Mouse (Mus musculus): Measurements from ENCODE around the gene Olfr577. TPM values are rescaled to one million over a fixed set of nuclear protein-coding genes. Genes with fewer than 3 reads are reported as not detected.

The Olfr577 gene
- polyA plus RNA-seq (2017; shearing (Covaris generic)): 0.20 TPM

GRCm38 (mm10) chr7:102975843-102976242 is at the start of gene Olfr577:
Olfr577 (minus strand) TSS chr7:102975943.

DNA sequence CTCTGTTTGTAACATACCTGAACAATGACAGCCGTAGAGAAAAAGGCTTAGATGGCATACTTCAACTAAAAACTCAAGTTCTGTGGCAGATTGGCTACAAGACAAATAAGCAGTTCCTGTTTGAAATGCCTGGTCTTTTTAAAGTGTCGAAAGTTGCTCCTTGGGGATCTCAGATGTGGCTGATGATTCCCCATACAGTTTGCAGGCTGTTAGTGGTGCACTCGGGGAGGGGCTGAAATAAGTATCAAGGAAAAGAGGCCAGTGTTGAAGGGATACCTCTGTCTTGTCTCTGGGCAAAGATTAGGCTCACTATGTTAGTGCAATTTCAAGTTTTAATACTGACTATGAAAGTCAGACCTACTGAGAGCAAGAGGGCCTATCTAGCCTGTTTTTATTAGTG is 13.5 kb upstream of the Olfr577 start, which contains the start of gene Olfr578:
Gene Olfr578, minus strand, starts transcription at position 101 of the 400 bp plus-strand sequence.

GRCm38 (mm10) chr7:102962360-102962759 is 13.4 kb downstream of the Olfr577 start, which contains the start of gene Olfr576:
Olfr576 (plus strand) TSS chr7:102962660.

GRCm38 (mm10) chr7:102958593-102958992 is 17.1 kb downstream of the Olfr577 start, which contains the start of gene Olfr575:
Olfr575 (minus strand) TSS chr7:102958775.

GRCm38 (mm10) chr7:102948167-102948566 is 27.6 kb downstream of the Olfr577 start, which contains the start of gene Olfr574:
Olfr574 (plus strand) TSS chr7:102948467.

GRCm38 (mm10) chr7:102942475-102942874 is 33.3 kb downstream of the Olfr577 start, which contains the start of gene Olfr573-ps1:
Olfr573-ps1 (minus strand) TSS chr7:102942575.

GRCm38 (mm10) chr7:102924109-102924508 is 51.6 kb downstream of the Olfr577 start, which contains the start of gene Olfr572:
Olfr572 (plus strand) TSS chr7:102924409.

Other genes starting within 250 kb of the Olfr577 start
- not detected for gene Olfr559, start 248.5 kb downstream of the Olfr577 start, polyA plus RNA-seq (2017; shearing (Covaris generic))
- not detected for gene Olfr560, start 216.6 kb downstream of the Olfr577 start, polyA plus RNA-seq (2017; shearing (Covaris generic))
- gene Olfr78, start 216.5 kb downstream of the Olfr577 start, polyA plus RNA-seq (2017; shearing (Covaris generic)): not detected
- not detected for gene Olfr561, start 204.7 kb downstream of the Olfr577 start, polyA plus RNA-seq (2017; shearing (Covaris generic))
- gene Olfr564, start 172.5 kb downstream of the Olfr577 start, polyA plus RNA-seq (2017; shearing (Covaris generic)): not detected
- gene Olfr566, start 117.2 kb downstream of the Olfr577 start, polyA plus RNA-seq (2017; shearing (Covaris generic)): not detected
- gene Olfr568, start 98.8 kb downstream of the Olfr577 start, polyA plus RNA-seq (2017; shearing (Covaris generic)): 0.41 TPM
- not detected for gene Olfr569, start 85.1 kb downstream of the Olfr577 start, polyA plus RNA-seq (2017; shearing (Covaris generic))
- not detected for gene Olfr570, start 81.4 kb downstream of the Olfr577 start, polyA plus RNA-seq (2017; shearing (Covaris generic))
- not detected for gene Olfr571, start 58.4 kb downstream of the Olfr577 start, polyA plus RNA-seq (2017; shearing (Covaris generic))
- not detected for gene Olfr572, start 51.5 kb downstream of the Olfr577 start, polyA plus RNA-seq (2017; shearing (Covaris generic))
- gene Olfr573-ps1, start 33.4 kb downstream of the Olfr577 start, polyA plus RNA-seq (2017; shearing (Covaris generic)): 0.44 TPM
- gene Olfr574, start 27.5 kb downstream of the Olfr577 start, polyA plus RNA-seq (2017; shearing (Covaris generic)): not detected
- gene Olfr575, start 17.2 kb downstream of the Olfr577 start, polyA plus RNA-seq (2017; shearing (Covaris generic)): not detected
- not detected for gene Olfr576, start 13.3 kb downstream of the Olfr577 start, polyA plus RNA-seq (2017; shearing (Covaris generic))
- gene Olfr578, start 13.4 kb upstream of the Olfr577 start, polyA plus RNA-seq (2017; shearing (Covaris generic)): not detected
- gene Olfr582, start 62.1 kb upstream of the Olfr577 start, polyA plus RNA-seq (2017; shearing (Covaris generic)): not detected
- gene Olfr583, start 75.4 kb upstream of the Olfr577 start, polyA plus RNA-seq (2017; shearing (Covaris generic)): not detected
- not detected for gene Olfr584, start 105.9 kb upstream of the Olfr577 start, polyA plus RNA-seq (2017; shearing (Covaris generic))
- gene Olfr585, start 121.8 kb upstream of the Olfr577 start, polyA plus RNA-seq (2017; shearing (Covaris generic)): not detected
- gene Olfr586, start 149.7 kb upstream of the Olfr577 start, polyA plus RNA-seq (2017; shearing (Covaris generic)): not detected
- not detected for gene Olfr588-ps1, start 164.9 kb upstream of the Olfr577 start, polyA plus RNA-seq (2017; shearing (Covaris generic))
- not detected for gene Olfr589, start 180.4 kb upstream of the Olfr577 start, polyA plus RNA-seq (2017; shearing (Covaris generic))
- 0.07 TPM for gene Olfr591, start 202.4 kb upstream of the Olfr577 start, polyA plus RNA-seq (2017; shearing (Covaris generic))
- not detected for gene Olfr592, start 208.9 kb upstream of the Olfr577 start, polyA plus RNA-seq (2017; shearing (Covaris generic))
- not detected for gene Olfr593, start 235.9 kb upstream of the Olfr577 start, polyA plus RNA-seq (2017; shearing (Covaris generic))
- 0.27 TPM for gene Olfr594, start 241.1 kb upstream of the Olfr577 start, polyA plus RNA-seq (2017; shearing (Covaris generic))